Mouse (Mus musculus) lung, postnatal 0 days (tissue): ENCODE measurements around the gene Adamts6. TPM values are rescaled to one million over a fixed set of nuclear protein-coding genes. Genes with fewer than 3 reads are reported as not detected.

Source experiments
- ATAC-seq: fragments of 200-750 bp; cut with Nextera tagmentation; 2 replicates; pipeline ENCODE4 v1.8.0; 2017; ENCODE audit warnings: moderate library complexity
- DNase-seq: peaks from one replicate; pipeline ENCODE4 v3.0.0-alpha.2; 2016; ENCODE audit warnings: low spot score
- H3K27ac ChIP-seq: fragments of 300-500 bp; sonication (generic); 2 replicates; pipeline ENCODE4 v1.5.1; 2014; ENCODE audit warnings: antibody characterized with exemption, mild to moderate bottlenecking, low read length, mixed read lengths
- H3K27me3 ChIP-seq: fragments of 300-500 bp; sonication (generic); replicated peaks from 2 replicates; pipeline ENCODE4 v1.6.1; 2014; ENCODE audit warnings: low read length, mixed read lengths; ENCODE audit not compliant: insufficient read depth
- H3K36me3 ChIP-seq: fragments of 300-500 bp; sonication (generic); 2 replicates; pipeline ENCODE4 v1.6.1; 2014; ENCODE audit warnings: low read length, mixed read lengths; ENCODE audit not compliant: insufficient read depth
- H3K4me1 ChIP-seq: fragments of 300-500 bp; sonication (generic); 2 replicates; pipeline ENCODE4 v1.6.1; 2014; ENCODE audit warnings: antibody characterized with exemption, low read depth, low read length, mixed read lengths; ENCODE audit not compliant: insufficient read depth
- H3K4me2 ChIP-seq: fragments of 300-500 bp; sonication (generic); replicated peaks from 2 replicates; pipeline ENCODE4 v1.6.1; 2014; ENCODE audit warnings: low read depth, mild to moderate bottlenecking, low read length, moderate library complexity, mixed read lengths
- H3K4me3 ChIP-seq: fragments of 300-500 bp; sonication (generic); 2 replicates; pipeline ENCODE4 v1.5.1; 2014; ENCODE audit warnings: low read depth, low read length
- H3K9ac ChIP-seq: fragments of 300-500 bp; sonication (generic); replicated peaks from 2 replicates; pipeline ENCODE4 v1.6.1; 2014; ENCODE audit warnings: low read depth, mild to moderate bottlenecking
- H3K9me3 ChIP-seq: fragments of 300-500 bp; sonication (generic); 2 replicates; pipeline ENCODE4 v1.6.1; 2016; ENCODE audit warnings: low read length, mixed read lengths
- CTCF ChIP-seq: IDR thresholded peaks from 2 replicates; pipeline ENCODE4 v1.5.1; 2016; ENCODE audit warnings: antibody characterized with exemption, mild to moderate bottlenecking
- EP300 ChIP-seq: IDR thresholded peaks from 2 replicates; pipeline ENCODE4 v1.6.1; 2016; ENCODE audit warnings: antibody characterized with exemption, mild to moderate bottlenecking, control low read depth
- WGBS: fragments of 180-500 bp; shearing (Covaris S2); extraction: QIAGEN DNeasy Blood & Tissue Kit; methylation state at CpG from one replicate; pipeline ENCODE4 v1.1.7; 2014; 5-methylcytosine and 5-hydroxymethylcytosine counted together
- polyA plus RNA-seq: library from polyadenylated mRNA; unstranded; fragments of >200 nt; fragmentation: Nextera tagmentation; extraction: Ambion mirVana; gene quantifications from 2 replicates; pipeline ENCODE4 v1.2.1, GENCODE M21; 2015

Gene Adamts6
- polyA plus RNA-seq, 1 experiment from 2014 or later: 1.1 TPM

DNA sequence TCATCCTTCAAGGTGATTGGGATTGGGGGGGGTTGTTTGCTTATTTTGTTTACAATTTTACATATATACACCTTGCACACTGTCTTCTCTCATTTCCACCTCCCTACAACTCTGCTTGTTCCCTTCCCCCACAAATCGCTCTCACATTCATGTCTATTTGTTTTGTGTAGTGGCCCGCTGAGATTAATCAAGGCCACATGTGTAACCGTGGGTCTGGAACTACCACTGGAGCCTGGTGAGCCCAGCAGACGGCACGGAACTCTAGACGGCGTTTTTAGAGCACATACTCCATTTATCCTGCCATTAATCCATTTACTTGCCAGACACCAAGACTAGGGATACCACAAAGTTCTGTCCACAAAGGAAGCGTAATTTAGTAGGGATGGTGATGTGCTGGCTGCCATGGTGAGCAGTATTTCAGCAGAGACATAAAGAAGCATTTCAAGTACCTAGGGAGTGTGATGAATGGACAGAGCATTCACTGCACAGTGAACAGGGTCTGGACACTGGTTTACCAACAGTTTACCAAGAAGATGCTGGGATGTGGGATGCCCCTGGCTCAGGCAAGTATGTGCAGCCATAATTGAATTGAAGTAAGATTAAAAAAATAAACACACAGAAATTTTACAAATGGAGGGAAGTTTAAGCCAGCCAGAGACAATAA, 194.9 kb downstream of the Adamts6 start:
- Histone ChIP-seq H3K4me1 (no peaks in the 10 kb centered on the region), H3K9me3 (no peaks in the 10 kb centered on the region), H3K4me3 (no peak overlapping the region), H3K9ac (no peak overlapping the region), H3K27ac (no peak overlapping the region), H3K36me3 (no peaks in the 10 kb centered on the region), H3K4me2 (no peak overlapping the region), H3K27me3 (no peaks in the 10 kb centered on the region)
- DNase-seq: no peak
- no peak for TF ChIP-seq CTCF
- TF ChIP-seq EP300: no peak
- ATAC-seq: no peak
- 76% methylated on average over 8 of the region's 8 CpGs for WGBS

GRCm38 (mm10) chr13:104483111-104483722, 195.6 kb downstream of the Adamts6 start:
- no peak overlapping the region for H3K4me3 ChIP-seq
- no peak overlapping the region for H3K27ac ChIP-seq
- TF ChIP-seq CTCF: no peak
- TF ChIP-seq EP300: no peak
- no peaks in the 10 kb centered on the region for H3K27me3 ChIP-seq
- H3K9ac ChIP-seq: no peak overlapping the region
- no peak for ATAC-seq
- 91% methylated on average over 12 of the region's 12 CpGs for whole genome bisulfite sequencing
- H3K4me1 ChIP-seq: no peaks in the 10 kb centered on the region
- no peak for DNase-seq
- no peak overlapping the region for H3K4me2 ChIP-seq
- no peaks in the 10 kb centered on the region for H3K9me3 ChIP-seq
- no peaks in the 10 kb centered on the region for H3K36me3 ChIP-seq

DNA sequence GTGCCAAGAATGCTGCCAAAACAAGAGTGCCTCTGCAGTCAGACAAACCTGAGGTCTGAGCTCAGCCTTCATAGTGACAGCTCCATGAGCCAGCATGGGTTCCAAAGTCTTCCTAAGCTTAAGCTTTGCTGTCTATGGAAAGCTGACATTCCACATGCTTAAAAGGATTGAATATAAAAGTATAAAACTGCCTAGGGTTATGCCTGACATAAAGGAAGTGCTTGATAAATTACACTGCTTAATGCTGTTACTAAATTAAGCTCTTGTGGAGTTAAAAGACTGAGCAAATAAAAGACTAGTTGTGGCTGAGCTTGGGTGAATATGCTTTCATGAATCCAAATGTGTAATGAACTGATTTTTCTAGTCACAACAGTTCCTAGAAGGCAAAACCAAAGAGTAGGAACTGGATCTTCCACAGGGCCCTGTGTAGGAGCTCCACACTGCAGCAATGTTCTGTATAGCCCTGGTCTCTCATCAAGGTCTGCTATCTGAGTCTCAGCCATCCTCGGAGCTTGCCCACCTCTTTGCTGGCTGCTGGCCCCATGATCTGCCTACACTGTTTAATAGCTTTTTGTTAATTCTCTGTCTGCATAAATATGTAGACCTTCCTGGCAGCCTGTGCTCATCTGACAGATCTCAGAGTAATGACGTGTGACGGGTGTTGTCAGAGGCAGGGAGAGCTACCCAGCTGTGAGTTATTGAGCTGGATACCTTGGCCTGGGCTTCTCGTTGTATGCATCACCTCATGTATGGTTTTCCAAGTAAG, 203.6 kb downstream of the Adamts6 start:
- Histone ChIP-seq H3K4me2 (no peak overlapping the region), H3K27ac (no peak overlapping the region), H3K27me3 (no peaks in the 10 kb centered on the region), H3K36me3 (no peaks in the 10 kb centered on the region), H3K9ac (no peak overlapping the region), H3K4me1 (no peaks in the 10 kb centered on the region), H3K4me3 (no peak overlapping the region), H3K9me3 (no peaks in the 10 kb centered on the region)
- TF ChIP-seq EP300: no peak
- TF ChIP-seq CTCF: no peak
- no peak for ATAC-seq
- DNase-seq: no peak
- 50% methylated on average over 4 of the region's 4 CpGs for WGBS

DNA sequence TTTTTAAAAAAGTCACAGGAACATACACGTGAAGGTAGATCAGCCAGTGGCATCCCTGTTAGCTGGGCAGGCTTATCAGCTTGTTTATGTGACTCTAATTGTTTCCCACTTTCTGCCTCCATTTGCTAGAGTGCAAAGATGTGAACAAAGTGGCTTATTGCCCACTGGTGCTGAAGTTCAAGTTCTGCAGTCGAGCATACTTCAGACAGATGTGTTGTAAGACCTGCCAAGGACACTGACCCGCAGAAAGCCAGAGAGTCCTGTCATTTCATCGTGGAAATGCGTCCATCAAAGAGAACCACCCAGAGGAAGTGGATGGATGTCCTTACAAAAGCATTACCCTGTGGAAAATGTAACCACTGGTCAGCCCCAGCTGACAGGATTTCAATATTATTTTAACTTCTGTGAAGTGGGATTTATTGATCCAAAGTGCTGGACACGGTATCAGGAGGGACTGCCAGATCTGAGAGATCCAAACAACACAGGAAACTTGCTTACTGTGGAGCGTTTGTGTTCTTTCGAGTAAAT, 205.9 kb downstream of the Adamts6 start:
- H3K9ac ChIP-seq: no peak overlapping the region
- DNase-seq (peak; percentile 19), ATAC-seq (no peak)
- no peak for TF ChIP-seq EP300
- TF ChIP-seq CTCF: no peak
- H3K27me3 ChIP-seq: no peaks in the 10 kb centered on the region
- no peaks in the 10 kb centered on the region for H3K36me3 ChIP-seq
- H3K4me3 ChIP-seq: no peak overlapping the region
- no peaks in the 10 kb centered on the region for H3K4me1 ChIP-seq
- H3K4me2 ChIP-seq: no peak overlapping the region
- WGBS: 41% methylated on average over 8 of the region's 8 CpGs
- no peaks in the 10 kb centered on the region for H3K9me3 ChIP-seq
- H3K27ac ChIP-seq: no peak overlapping the region

DNA sequence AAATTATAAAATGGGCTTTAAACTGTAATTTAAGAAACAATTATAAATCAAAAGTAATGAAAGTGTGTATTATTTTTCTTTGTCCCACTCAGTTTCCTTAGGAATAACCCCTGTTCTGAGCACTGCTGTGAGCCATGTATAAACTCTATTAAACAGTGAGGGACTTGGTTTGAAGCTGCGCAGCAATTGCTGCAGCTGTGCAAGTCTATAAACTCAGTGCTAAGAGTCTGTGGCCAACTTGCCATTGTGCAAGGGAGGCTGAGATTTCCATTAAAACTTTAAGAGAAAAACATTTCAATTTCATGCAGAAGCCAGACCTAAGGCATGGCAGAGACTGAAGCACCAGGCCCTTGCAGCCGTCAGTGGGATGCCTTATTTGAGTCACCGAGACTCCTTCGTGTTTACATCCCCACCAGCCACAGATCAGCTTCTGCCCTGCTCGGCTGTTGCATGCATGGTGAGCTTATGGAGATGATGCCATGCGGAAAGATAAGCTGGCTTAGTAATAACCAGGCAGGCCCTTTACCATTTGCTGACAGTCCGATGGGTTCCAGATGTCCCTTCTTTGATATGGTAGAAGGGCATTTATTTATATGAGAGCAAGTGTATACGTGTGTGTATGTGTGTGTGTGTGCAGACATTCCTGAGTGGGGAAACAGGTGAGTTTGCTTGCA, 206.7 kb downstream of the Adamts6 start:
- ATAC-seq (no peak), DNase-seq (no peak)
- WGBS: 76% methylated on average over 8 of the region's 8 CpGs
- H3K4me1 ChIP-seq: no peaks in the 10 kb centered on the region
- H3K27ac ChIP-seq: no peak overlapping the region
- H3K9me3 ChIP-seq: no peaks in the 10 kb centered on the region
- H3K27me3 ChIP-seq: no peaks in the 10 kb centered on the region
- TF ChIP-seq CTCF (no peak), EP300 (no peak)
- no peak overlapping the region for H3K4me3 ChIP-seq
- no peak overlapping the region for H3K9ac ChIP-seq
- H3K4me2 ChIP-seq: no peak overlapping the region
- no peaks in the 10 kb centered on the region for H3K36me3 ChIP-seq

- DNase-seq (no peak), ATAC-seq (no peak)
- 69% methylated on average over 3 of the region's 3 CpGs for WGBS
- Histone ChIP-seq H3K27ac (no peak overlapping the region), H3K4me3 (no peak overlapping the region), H3K36me3 (no peaks in the 10 kb centered on the region), H3K9ac (no peak overlapping the region), H3K9me3 (no peaks in the 10 kb centered on the region), H3K4me1 (no peaks in the 10 kb centered on the region), H3K27me3 (no peaks in the 10 kb centered on the region), H3K4me2 (no peak overlapping the region)
- TF ChIP-seq EP300 (no peak), CTCF (no peak)
Observed at GRCm38 (mm10) chr13:104497592-104497991, 210.0 kb downstream of the Adamts6 start.
